Mouse (Mus musculus): ENCODE measurements around the gene Pgpep1. TPM values are rescaled to one million over a fixed set of nuclear protein-coding genes. Genes with fewer than 3 reads are reported as not detected.

The Pgpep1 gene
- total RNA-seq (2014; rRNA removed) (39.1 and 42.6 TPM in 2 replicates), polyA plus RNA-seq (2012; rRNA removed) (91.3 and 117 TPM in 2 replicates)

DNA sequence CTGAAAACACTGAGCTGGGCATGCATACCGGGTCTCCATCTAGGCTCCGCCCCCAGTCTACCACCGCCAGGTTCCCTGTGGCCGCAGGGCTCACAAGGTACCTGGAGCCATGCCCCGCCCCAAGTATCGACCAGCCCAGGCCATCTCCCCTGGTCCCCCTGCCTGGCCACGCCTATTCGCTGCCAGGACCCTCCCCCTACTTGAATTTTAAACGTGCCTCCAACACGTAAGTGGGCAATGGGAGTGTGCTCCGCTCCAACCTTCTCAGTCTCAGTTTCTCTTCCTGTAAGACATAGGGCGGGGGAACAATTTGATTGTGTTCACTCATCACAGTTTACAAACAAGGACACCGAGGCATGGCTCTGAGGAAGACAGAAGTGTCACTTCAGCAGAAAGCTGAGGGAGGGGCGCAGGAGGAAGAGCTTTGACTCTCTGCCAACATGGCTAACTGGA, at the start of gene Pgpep1:
TSS of gene Pgpep1 (minus strand) at position 116 of the 453 bp plus-strand sequence.
- Histone ChIP-seq H3K27ac (replicated peaks; ENCODE audit: insufficient read depth, low read depth, low read length) (peak within 1 kb of the TSS; percentile 82), H3K9ac (ENCODE audit: low read depth, low read length) (peak within 1 kb of the TSS; percentile 95), H3K27me3 (ENCODE audit: control insufficient read depth, insufficient read depth, low read length) (no peaks in the 10 kb centered on the region), H3K4me3 (ENCODE audit: insufficient read depth, low read depth, low read length) (peak within 1 kb of the TSS; percentile 90), H3K4me1 (ENCODE audit: control insufficient read depth, insufficient read depth, low read length) (peaks cover 15% of the 10 kb centered on the region), H3K36me3 (ENCODE audit: control insufficient read depth, insufficient read depth, low read length) (peaks cover 10% of the 10 kb centered on the region), H3K79me2 (ENCODE audit: control insufficient read depth, insufficient read depth, low read length) (peaks cover 9% of the 10 kb centered on the region; the same call in 1 of the 2 replicates)
- 6% methylated on average over 14 of the region's 14 CpGs for WGBS
- DNase-seq (ENCODE audit: extremely low read depth, low read depth, low spot score): peak; percentile 66
- TF ChIP-seq CTCF (IDR thresholded peaks at IDR 0.05; ENCODE audit: low read depth, low read length) (no peak), POLR2A (IDR thresholded peaks at IDR 0.05; ENCODE audit: extremely low read depth, insufficient read depth, low read length) (no peak)

- no peak for DNase-seq (ENCODE audit: extremely low read depth, low read depth, low spot score)
- H3K79me2 ChIP-seq (ENCODE audit: control insufficient read depth, insufficient read depth, low read length): no peaks in the 10 kb centered on the region
- H3K4me3 ChIP-seq (ENCODE audit: insufficient read depth, low read depth, low read length): no peak overlapping the region
- TF ChIP-seq POLR2A (IDR thresholded peaks at IDR 0.05; ENCODE audit: extremely low read depth, insufficient read depth, low read length) (no peak), CTCF (IDR thresholded peaks at IDR 0.05; ENCODE audit: low read depth, low read length) (no peak)
- H3K27ac ChIP-seq (replicated peaks; ENCODE audit: insufficient read depth, low read depth, low read length): no peak overlapping the region
- 89% methylated on average over 9 of the region's 9 CpGs for WGBS
- H3K9ac ChIP-seq (ENCODE audit: low read depth, low read length): no peak overlapping the region
- H3K27me3 ChIP-seq (ENCODE audit: control insufficient read depth, insufficient read depth, low read length): no peaks in the 10 kb centered on the region
- no peaks in the 10 kb centered on the region for H3K4me1 ChIP-seq (ENCODE audit: control insufficient read depth, insufficient read depth, low read length)
- no peaks in the 10 kb centered on the region for H3K36me3 ChIP-seq (ENCODE audit: control insufficient read depth, insufficient read depth, low read length)
Observed at GRCm38 (mm10) chr8:70709794-70710193, 49.6 kb upstream of the Pgpep1 start.

GRCm38 (mm10) chr8:70708281-70708680, 48.1 kb upstream of the Pgpep1 start:
- no peak for TF ChIP-seq CTCF (IDR thresholded peaks at IDR 0.05; ENCODE audit: low read depth, low read length)
- TF ChIP-seq POLR2A (IDR thresholded peaks at IDR 0.05; ENCODE audit: extremely low read depth, insufficient read depth, low read length): no peak
- H3K9ac ChIP-seq (ENCODE audit: low read depth, low read length): no peak overlapping the region
- no peaks in the 10 kb centered on the region for H3K36me3 ChIP-seq (ENCODE audit: control insufficient read depth, insufficient read depth, low read length)
- no peaks in the 10 kb centered on the region for H3K27me3 ChIP-seq (ENCODE audit: control insufficient read depth, insufficient read depth, low read length)
- no peak overlapping the region for H3K4me3 ChIP-seq (ENCODE audit: insufficient read depth, low read depth, low read length)
- no peaks in the 10 kb centered on the region for H3K4me1 ChIP-seq (ENCODE audit: control insufficient read depth, insufficient read depth, low read length)
- DNase-seq (ENCODE audit: extremely low read depth, low read depth, low spot score): no peak
- no peaks in the 10 kb centered on the region for H3K79me2 ChIP-seq (ENCODE audit: control insufficient read depth, insufficient read depth, low read length)
- WGBS: 91% methylated on average over 14 of the region's 14 CpGs
- H3K27ac ChIP-seq (replicated peaks; ENCODE audit: insufficient read depth, low read depth, low read length): no peak overlapping the region

GRCm38 (mm10) chr8:70703287-70703686, 43.1 kb upstream of the Pgpep1 start, which contains the start of gene Iqcn:
Gene Iqcn (plus strand): TSS chr8:70703457.
- Histone ChIP-seq H3K9ac (ENCODE audit: low read depth, low read length) (no peak within 1 kb of the TSS), H3K27me3 (ENCODE audit: control insufficient read depth, insufficient read depth, low read length) (no peaks in the 10 kb centered on the region), H3K4me3 (ENCODE audit: insufficient read depth, low read depth, low read length) (no peak within 1 kb of the TSS), H3K4me1 (ENCODE audit: control insufficient read depth, insufficient read depth, low read length) (peaks cover 4% of the 10 kb centered on the region), H3K36me3 (ENCODE audit: control insufficient read depth, insufficient read depth, low read length) (no peaks in the 10 kb centered on the region), H3K27ac (replicated peaks; ENCODE audit: insufficient read depth, low read depth, low read length) (no peak within 1 kb of the TSS), H3K79me2 (ENCODE audit: control insufficient read depth, insufficient read depth, low read length) (peaks cover 9% of the 10 kb centered on the region; the same call in 1 of the 2 replicates)
- TF ChIP-seq CTCF (IDR thresholded peaks at IDR 0.05; ENCODE audit: low read depth, low read length) (no peak), POLR2A (IDR thresholded peaks at IDR 0.05; ENCODE audit: extremely low read depth, insufficient read depth, low read length) (no peak)
- DNase-seq (ENCODE audit: extremely low read depth, low read depth, low spot score): no peak
- WGBS: 92% methylated on average over 3 of the region's 3 CpGs

DNA sequence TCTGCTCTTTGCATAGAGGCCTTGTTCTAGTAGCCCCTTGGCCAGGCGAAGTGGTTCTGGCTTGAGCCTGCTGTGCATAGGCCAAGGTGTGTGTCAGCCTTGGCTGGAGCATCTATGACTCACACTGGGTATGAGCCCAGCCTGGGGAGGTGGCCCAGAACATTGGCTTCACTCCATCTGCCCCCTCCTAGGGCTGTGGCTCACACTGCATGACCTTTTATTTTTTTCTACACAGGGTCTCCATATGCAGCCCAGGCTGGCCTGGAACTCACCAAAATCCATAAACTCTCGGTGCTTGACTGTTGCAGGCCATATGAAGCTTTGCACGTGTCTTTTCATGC, 42.6 kb upstream of the Pgpep1 start:
- H3K27ac ChIP-seq (replicated peaks; ENCODE audit: insufficient read depth, low read depth, low read length): no peak overlapping the region
- no peak for TF ChIP-seq POLR2A (IDR thresholded peaks at IDR 0.05; ENCODE audit: extremely low read depth, insufficient read depth, low read length)
- no peak for TF ChIP-seq CTCF (IDR thresholded peaks at IDR 0.05; ENCODE audit: low read depth, low read length)
- H3K27me3 ChIP-seq (ENCODE audit: control insufficient read depth, insufficient read depth, low read length): no peaks in the 10 kb centered on the region
- H3K9ac ChIP-seq (ENCODE audit: low read depth, low read length): no peak overlapping the region
- no peak for DNase-seq (ENCODE audit: extremely low read depth, low read depth, low spot score)
- H3K4me3 ChIP-seq (ENCODE audit: insufficient read depth, low read depth, low read length): no peak overlapping the region
- WGBS: 58% methylated on average over 3 of the region's 3 CpGs
- peaks cover 6% of the 10 kb centered on the region for H3K4me1 ChIP-seq (ENCODE audit: control insufficient read depth, insufficient read depth, low read length)
- peaks cover 9% of the 10 kb centered on the region; the same call in 1 of the 2 replicates for H3K79me2 ChIP-seq (ENCODE audit: control insufficient read depth, insufficient read depth, low read length)
- no peaks in the 10 kb centered on the region for H3K36me3 ChIP-seq (ENCODE audit: control insufficient read depth, insufficient read depth, low read length)

DNA sequence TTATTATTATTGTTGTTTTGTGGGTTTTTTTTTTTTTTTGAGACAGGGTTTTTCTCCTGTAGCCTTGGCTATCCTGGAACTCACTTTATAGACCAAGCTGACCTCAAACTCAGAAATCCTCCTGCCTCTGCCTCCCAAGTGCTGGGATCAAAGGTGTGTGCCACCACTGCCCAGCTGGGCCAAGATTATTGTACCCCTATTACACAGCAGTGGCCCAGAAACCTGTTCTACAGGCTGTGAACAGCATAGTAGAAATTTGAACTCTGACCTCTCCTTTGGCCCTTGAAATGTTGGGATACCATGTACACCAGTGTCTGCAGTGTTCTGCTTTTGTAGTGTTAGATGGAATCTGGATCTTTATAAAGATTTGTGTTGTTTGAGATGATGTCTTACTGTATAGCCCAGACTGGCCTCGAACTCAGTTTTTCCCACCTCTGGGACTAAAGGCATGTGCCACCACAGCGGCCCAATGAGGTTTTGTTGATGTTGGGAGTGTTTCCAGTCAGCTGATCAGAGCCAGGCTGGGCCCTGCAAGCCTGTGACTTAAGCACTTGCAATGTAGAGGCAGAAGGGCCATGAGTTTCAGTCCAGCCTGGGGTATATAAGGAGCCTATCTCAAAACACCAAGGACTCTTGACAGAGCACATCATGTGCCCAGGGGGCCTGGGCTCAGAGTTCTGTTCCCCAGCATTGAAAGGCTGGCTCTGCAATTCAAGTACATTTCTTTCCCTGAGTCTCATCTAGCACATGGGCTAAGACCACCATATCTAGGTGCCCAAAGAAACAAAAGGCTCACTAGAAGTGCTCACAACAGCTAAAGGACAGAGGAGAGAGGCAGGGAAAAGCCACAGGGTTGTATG, 42.0 kb upstream of the Pgpep1 start:
- Histone ChIP-seq H3K79me2 (ENCODE audit: control insufficient read depth, insufficient read depth, low read length) (peaks cover 9% of the 10 kb centered on the region; the same call in 1 of the 2 replicates), H3K4me1 (ENCODE audit: control insufficient read depth, insufficient read depth, low read length) (peaks cover 10% of the 10 kb centered on the region), H3K27me3 (ENCODE audit: control insufficient read depth, insufficient read depth, low read length) (no peaks in the 10 kb centered on the region), H3K27ac (replicated peaks; ENCODE audit: insufficient read depth, low read depth, low read length) (no peak overlapping the region), H3K36me3 (ENCODE audit: control insufficient read depth, insufficient read depth, low read length) (no peaks in the 10 kb centered on the region), H3K9ac (ENCODE audit: low read depth, low read length) (no peak overlapping the region), H3K4me3 (ENCODE audit: insufficient read depth, low read depth, low read length) (no peak overlapping the region)
- TF ChIP-seq CTCF (IDR thresholded peaks at IDR 0.05; ENCODE audit: low read depth, low read length): no peak
- 69% methylated on average over 2 of the region's 2 CpGs for WGBS
- DNase-seq (ENCODE audit: extremely low read depth, low read depth, low spot score): peak; percentile 61
